Mouse (Mus musculus) ES-Bruce4 (cell line): ENCODE measurements at regions not wholly inside any gene's neighbourhood (a gene's known extent, or its start where the extent isn't known, plus 50 kb on each side); places are given as distances from the start of the nearest gene placed in this dataset.

Source experiments
- H3K27ac ChIP-seq: 2 replicates; pipeline ENCODE4 v1.5.1; 2012; ENCODE audit warnings: low read length, inconsistent platforms; ENCODE audit not compliant: insufficient read depth
- H3K27me3 ChIP-seq: 2 replicates; pipeline ENCODE4 v1.6.1; 2012; ENCODE audit warnings: mild to moderate bottlenecking, low read length, inconsistent platforms; ENCODE audit not compliant: control insufficient read depth, poor library complexity, insufficient read depth, severe bottlenecking
- H3K36me3 ChIP-seq: 2 replicates; pipeline ENCODE4 v1.6.1; 2012; ENCODE audit warnings: inconsistent platforms, mild to moderate bottlenecking, low read length, moderate library complexity; ENCODE audit not compliant: control insufficient read depth, poor library complexity, insufficient read depth, severe bottlenecking
- H3K4me1 ChIP-seq: one replicate; pipeline ENCODE4 v1.8.1; 2011; ENCODE audit warnings: low read length; ENCODE audit not compliant: control insufficient read depth, insufficient read depth
- H3K4me3 ChIP-seq: 2 replicates; pipeline ENCODE4 v1.5.1; 2011; ENCODE audit warnings: low read depth, mild to moderate bottlenecking, low read length
- H3K9ac ChIP-seq: 2 replicates; pipeline ENCODE4 v1.6.1; 2012; ENCODE audit warnings: low read depth, mild to moderate bottlenecking, inconsistent platforms; ENCODE audit not compliant: poor library complexity, severe bottlenecking
- H3K9me3 ChIP-seq: replicated peaks from 2 replicates; pipeline ENCODE4 v1.6.1; 2012; ENCODE audit warnings: mild to moderate bottlenecking, low read length, inconsistent platforms; ENCODE audit not compliant: control insufficient read depth, poor library complexity, insufficient read depth, severe bottlenecking
- CTCF ChIP-seq: IDR thresholded peaks from one replicate; pipeline ENCODE4 v1.8.1; 2011; ENCODE audit warnings: low read depth, low read length
- EP300 ChIP-seq: IDR thresholded peaks from 2 replicates; pipeline ENCODE4 v1.6.1; 2011; ENCODE audit warnings: low read depth, low read length; ENCODE audit not compliant: insufficient read depth
- POLR2A ChIP-seq: IDR thresholded peaks from one replicate; pipeline ENCODE4 v1.8.1; 2011; ENCODE audit warnings: low read length; ENCODE audit not compliant: insufficient read depth

DNA sequence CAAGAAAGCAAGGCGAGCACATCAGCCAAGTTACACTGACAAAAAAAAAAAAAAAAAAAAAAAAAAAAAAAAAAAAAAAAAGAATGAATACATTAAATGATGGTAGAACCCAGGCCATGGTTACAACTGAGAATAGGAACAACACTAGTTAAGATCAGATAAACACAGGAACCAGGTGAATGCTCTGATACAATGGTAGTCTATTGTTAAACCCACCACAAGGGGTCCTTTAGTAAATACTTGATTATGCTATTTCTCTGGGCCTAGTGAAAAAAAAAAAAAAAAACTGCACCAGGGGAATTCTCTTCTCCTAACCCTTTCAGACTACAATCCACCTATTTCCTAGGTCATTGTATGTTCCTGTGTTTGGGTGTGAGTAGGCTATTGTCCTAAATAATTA, 2289.7 kb downstream of the Cntnap5b start:
- Histone ChIP-seq H3K4me3 (no peak overlapping the region), H3K9me3 (0 out of 2 replicates have a peak, but pooled peaks cover 2% of the 10 kb centered on the region), H3K9ac (no peak overlapping the region), H3K4me1 (no peaks in the 10 kb centered on the region), H3K36me3 (no peaks in the 10 kb centered on the region), H3K27ac (no peak overlapping the region), H3K27me3 (no peaks in the 10 kb centered on the region)
- TF ChIP-seq EP300 (no peak), CTCF (no peak), POLR2A (no peak)

DNA sequence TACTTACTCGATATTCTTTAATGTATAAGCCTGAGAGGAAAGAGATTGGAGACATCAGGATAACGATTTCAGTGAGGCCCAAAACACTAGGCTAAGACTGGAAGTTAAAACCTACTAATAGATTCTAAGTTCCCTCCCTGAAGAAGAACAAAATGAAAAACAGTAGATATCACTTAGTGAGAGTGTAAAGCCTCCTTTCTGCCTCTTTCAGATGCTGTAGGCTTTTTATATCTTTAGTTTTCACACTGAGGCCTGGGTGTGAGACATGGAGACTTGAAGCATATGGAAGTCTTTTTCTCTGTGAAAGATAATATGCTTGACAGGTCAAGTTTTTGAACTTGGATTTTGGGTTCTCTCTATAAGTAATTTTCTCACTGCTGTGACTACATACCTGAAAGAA, 2333.1 kb downstream of the Cntnap5b start:
- Histone ChIP-seq H3K4me1 (no peaks in the 10 kb centered on the region), H3K27me3 (no peaks in the 10 kb centered on the region), H3K4me3 (no peak overlapping the region), H3K9me3 (no peaks in the 10 kb centered on the region), H3K36me3 (no peaks in the 10 kb centered on the region), H3K9ac (no peak overlapping the region), H3K27ac (no peak overlapping the region)
- no peak for TF ChIP-seq CTCF
- TF ChIP-seq POLR2A: no peak

DNA sequence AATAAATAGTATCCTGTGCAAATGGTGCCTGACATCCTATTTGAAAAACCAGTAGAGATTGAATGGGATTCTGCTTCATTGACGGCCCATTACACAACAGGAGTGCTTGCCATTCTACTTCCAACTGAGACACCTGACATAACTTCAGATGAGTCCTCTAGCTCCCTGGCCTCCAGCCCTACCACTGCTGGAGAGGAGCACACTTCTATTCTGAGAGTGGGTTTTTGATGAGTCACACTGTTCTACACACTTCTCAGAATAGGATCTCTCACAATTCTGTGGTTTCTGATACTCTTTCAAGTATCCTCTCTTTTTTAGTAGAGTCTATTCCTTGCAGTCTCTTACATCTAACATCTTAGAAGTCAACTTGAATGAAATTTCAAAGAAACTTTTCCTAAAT, 2366.5 kb downstream of the Cntnap5b start:
- Histone ChIP-seq H3K9me3 (no peaks in the 10 kb centered on the region), H3K4me1 (no peaks in the 10 kb centered on the region), H3K27ac (no peak overlapping the region), H3K9ac (no peak overlapping the region), H3K27me3 (no peaks in the 10 kb centered on the region), H3K4me3 (no peak overlapping the region), H3K36me3 (no peaks in the 10 kb centered on the region)
- TF ChIP-seq EP300: no peak
- TF ChIP-seq CTCF: no peak
- no peak for TF ChIP-seq POLR2A

DNA sequence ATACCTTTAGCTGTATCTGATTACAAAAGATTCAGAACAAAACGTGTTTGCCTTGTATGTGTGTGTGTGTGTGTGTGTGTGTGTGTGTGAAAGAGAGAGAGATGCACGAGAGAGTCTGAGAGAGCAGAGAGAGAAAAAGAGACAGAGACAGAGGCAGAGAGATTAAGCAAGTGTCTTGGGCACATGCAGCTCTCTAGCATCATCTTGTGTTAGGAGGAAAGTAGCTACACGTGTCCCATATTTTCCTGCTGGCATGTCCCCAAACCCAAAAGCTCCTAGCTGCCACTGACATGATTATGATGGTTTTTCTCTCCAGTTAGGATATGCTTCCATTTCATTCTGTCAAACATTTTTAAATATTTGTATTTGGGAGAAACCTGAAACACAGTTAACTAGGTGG, 2373.8 kb downstream of the Cntnap5b start:
- Histone ChIP-seq H3K9me3 (peaks cover 21% of the 10 kb centered on the region), H3K36me3 (no peaks in the 10 kb centered on the region), H3K4me3 (no peak overlapping the region), H3K27ac (no peak overlapping the region), H3K27me3 (no peaks in the 10 kb centered on the region), H3K4me1 (no peaks in the 10 kb centered on the region), H3K9ac (no peak overlapping the region)
- no peak for TF ChIP-seq POLR2A
- TF ChIP-seq EP300: no peak

DNA sequence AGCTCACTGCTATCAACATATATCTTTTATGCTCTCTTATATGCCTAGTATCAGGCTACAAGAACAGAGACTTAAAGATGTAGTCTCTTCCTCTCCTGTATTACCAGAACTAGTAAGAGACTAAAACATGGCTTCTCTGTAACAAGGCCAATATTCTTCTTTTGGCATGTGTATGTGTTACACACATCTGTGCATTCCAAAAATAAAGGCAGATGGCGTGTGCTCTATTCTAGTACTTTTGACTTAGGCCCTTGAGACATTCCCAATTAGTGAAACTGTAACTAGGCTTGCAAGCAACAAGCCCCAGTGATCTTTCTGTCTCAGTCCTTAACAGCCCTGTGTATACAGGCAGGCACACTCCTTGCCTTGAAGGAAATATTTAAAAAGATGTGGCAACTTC, 2394.1 kb downstream of the Cntnap5b start:
- H3K4me3 ChIP-seq: no peak overlapping the region
- no peaks in the 10 kb centered on the region for H3K4me1 ChIP-seq
- TF ChIP-seq CTCF (no peak), POLR2A (no peak), EP300 (no peak)
- no peaks in the 10 kb centered on the region for H3K9me3 ChIP-seq
- no peak overlapping the region for H3K9ac ChIP-seq
- no peak overlapping the region for H3K27ac ChIP-seq
- H3K36me3 ChIP-seq: no peaks in the 10 kb centered on the region
- H3K27me3 ChIP-seq: no peaks in the 10 kb centered on the region

DNA sequence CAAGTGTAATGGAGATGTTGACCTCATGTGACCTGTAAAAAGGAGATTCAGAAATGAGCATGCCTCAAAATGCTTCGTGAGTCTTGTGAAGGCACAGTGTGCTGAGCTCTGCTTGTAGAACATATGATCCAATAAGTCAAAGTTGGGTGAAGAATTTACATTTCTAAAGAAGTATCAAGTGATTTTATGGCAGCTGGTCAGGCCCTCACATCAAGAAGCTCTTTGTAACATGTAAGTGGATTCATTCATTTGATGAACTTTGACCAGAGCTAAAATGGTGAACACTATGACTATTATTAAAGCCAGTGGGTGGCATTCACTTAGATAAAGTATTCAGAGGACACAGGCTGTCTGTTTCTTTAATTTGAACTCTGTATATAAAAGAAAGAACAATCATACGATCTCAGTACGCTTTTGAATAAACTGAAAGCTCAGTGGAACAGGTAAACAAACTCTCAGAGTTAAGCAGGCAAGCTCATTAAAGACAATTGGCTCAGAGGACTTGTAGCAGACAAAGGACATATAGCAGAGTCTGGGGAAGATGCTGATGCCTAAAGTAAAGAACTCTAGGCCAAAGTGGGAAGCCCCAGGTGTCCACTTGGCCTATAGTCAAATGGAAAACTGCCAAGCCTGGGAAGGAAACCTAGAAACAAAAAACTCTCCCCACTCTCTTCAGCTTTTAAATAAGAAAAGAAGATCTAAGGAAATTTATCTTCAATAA, 2398.2 kb downstream of the Cntnap5b start:
- no peaks in the 10 kb centered on the region for H3K4me1 ChIP-seq
- no peak overlapping the region for H3K9ac ChIP-seq
- H3K9me3 ChIP-seq: no peaks in the 10 kb centered on the region
- H3K36me3 ChIP-seq: no peaks in the 10 kb centered on the region
- no peak overlapping the region for H3K4me3 ChIP-seq
- no peak overlapping the region for H3K27ac ChIP-seq
- no peak for TF ChIP-seq POLR2A
- TF ChIP-seq EP300: no peak
- no peak for TF ChIP-seq CTCF
- H3K27me3 ChIP-seq: no peaks in the 10 kb centered on the region
